Mouse (Mus musculus) WW6 (cell line): Measurements from ENCODE around the gene Olfr112.
"Not testable (repeated sequence)": the region's sequence is repeated elsewhere in the genome, so short reads cannot be mapped to it uniquely, and the experiment has no call there.

ENCODE experiments used
- DNase-seq: peaks from one replicate; pipeline ENCODE4 v3.0.0-alpha.2; 2013; ENCODE audit warnings: low read depth, low spot score

Gene Olfr112

GRCm38 (mm10) chr17:37569351-37569750, at the start of gene Olfr112:
TSS of gene Olfr112 (minus strand) at chr17:37569451.
- no peak for DNase-seq

GRCm38 (mm10) chr17:37592643-37593042, 23.4 kb upstream of the Olfr112 start, which contains the start of gene Olfr114:
TSS of gene Olfr114 (minus strand) at chr17:37592743.
- DNase-seq: no peak

- DNase-seq: no peak
Measured at GRCm38 (mm10) chr17:37577563-37577962, 8.3 kb upstream of the Olfr112 start, which contains the start of gene Olfr113. TSS of gene Olfr113 (minus strand) at chr17:37577663.

GRCm38 (mm10) chr17:37558913-37559615, 10.2 kb downstream of the Olfr112 start:
- DNase-seq: no peak

- DNase-seq: no peak
Measured at GRCm38 (mm10) chr17:37543800-37544435, 25.3 kb downstream of the Olfr112 start.

- no peak for DNase-seq
Measured at GRCm38 (mm10) chr17:37541454-37542119, 27.7 kb downstream of the Olfr112 start.

GRCm38 (mm10) chr17:37538416-37538815, 30.8 kb downstream of the Olfr112 start:
- not testable (repeated sequence) for DNase-seq

- no peak for DNase-seq
Measured at GRCm38 (mm10) chr17:37535173-37535572, 34.1 kb downstream of the Olfr112 start.

- not testable (repeated sequence) for DNase-seq
Measured at GRCm38 (mm10) chr17:37525427-37525826, 43.8 kb downstream of the Olfr112 start.

- not testable (repeated sequence) for DNase-seq
Measured at GRCm38 (mm10) chr17:37524612-37525011, 44.6 kb downstream of the Olfr112 start.
